Mouse (Mus musculus) layer of hippocampus, postnatal 14 days (tissue): ENCODE data around the gene Epha1. TPM values are rescaled to one million over a fixed set of nuclear protein-coding genes. Genes with fewer than 3 reads are reported as not detected.
A peak's percentile ranks its signal among the peaks of the same experiment; 100 is the strongest.

Source experiments
- DNase-seq, 2 experiments: peaks; one replicate each; pipeline ENCODE4 v3.0.0; 2021 to 2022; ENCODE audit warnings: low spot score in 2 of 2, mixed read lengths in 1 of 2
- total RNA-seq, 2 experiments: library from RNA; stranded (reverse); gene quantifications; 2 replicates each; pipeline ENCODE4 v1.2.3; 2021

Epha1 gene
- total RNA-seq, 2 experiments from 2014 or later = 0.57 to 0.71 TPM

GRCm38 (mm10) chr6:42325268-42325609, 47.8 kb downstream of the Epha1 start:
- DNase-seq = peak; percentile 82 to 84

- DNase-seq = peak; percentile 62 to 75
These were observed 48.4 kb downstream of the Epha1 start, which contains the start of gene Fam131b for GRCm38 (mm10) chr6:42324482-42325267. TSS of gene Fam131b (minus strand) at chr6:42324643.

- DNase-seq = peak in 1 of 2 experiments; percentile 42
These were observed 49.0 kb downstream of the Epha1 start for GRCm38 (mm10) chr6:42324067-42324481.

GRCm38 (mm10) chr6:42323371-42324066, 49.5 kb downstream of the Epha1 start:
- DNase-seq = no peak

- DNase-seq = no peak
These were observed 54.8 kb downstream of the Epha1 start for GRCm38 (mm10) chr6:42318293-42318692.

GRCm38 (mm10) chr6:42310427-42311053, 62.5 kb downstream of the Epha1 start:
- DNase-seq = no peak

- DNase-seq = no peak
These were observed 63.2 kb downstream of the Epha1 start for GRCm38 (mm10) chr6:42309816-42310378.

Other genes starting within 250 kb of the Epha1 start
- gene Tas2r139, start 232.3 kb downstream of the Epha1 start, total RNA-seq = not detected
- gene Tas2r144, start 157.9 kb downstream of the Epha1 start, total RNA-seq = not detected
- 1 to 10 TPM; 8.6 to 8.9 TPM for gene Gstk1, start 127.3 kb downstream of the Epha1 start, total RNA-seq
- not detected for gene Tmem139, start 111.3 kb downstream of the Epha1 start, total RNA-seq
- 10 to 100 TPM; 19.2 to 20.8 TPM for gene Casp2, start 108.3 kb downstream of the Epha1 start, total RNA-seq
- gene Clcn1, start 86.6 kb downstream of the Epha1 start, total RNA-seq = 1 to 10 TPM; 2.7 to 3.7 TPM
- 10 to 100 TPM; 76.4 to 77.5 TPM for gene Fam131b, start 48.6 kb downstream of the Epha1 start, total RNA-seq
- gene Zyx, start 23.6 kb downstream of the Epha1 start, total RNA-seq = 10 to 100 TPM; 59.4 to 60.1 TPM
- gene Tas2r143, start 27.0 kb upstream of the Epha1 start, total RNA-seq = not detected
- gene Tas2r135, start 32.2 kb upstream of the Epha1 start, total RNA-seq = under 1 TPM in 1 of 2 experiments, not detected in 1; 0.36 TPM
- not detected for gene Tas2r126, start 61.3 kb upstream of the Epha1 start, total RNA-seq
- gene Olfr458, start 91.9 kb upstream of the Epha1 start, total RNA-seq = not detected
- not detected for gene Olfr457, start 103.1 kb upstream of the Epha1 start, total RNA-seq
- gene Olfr456, start 113.9 kb upstream of the Epha1 start, total RNA-seq = not detected
- gene Olfr455, start 174.3 kb upstream of the Epha1 start, total RNA-seq = not detected
- gene Tcaf3, start 224.4 kb upstream of the Epha1 start, total RNA-seq = not detected